Mouse (Mus musculus): ENCODE results near the gene Higd2a. TPM values are rescaled to one million over a fixed set of nuclear protein-coding genes. Genes with fewer than 3 reads are reported as not detected.

The Higd2a gene
- total RNA-seq (2012; rRNA removed) = 75.7 and 86.0 TPM in 2 replicates
- 44.2 and 51.6 TPM in 2 replicates for total RNA-seq (2014; rRNA removed)
- 89.8 and 106 TPM in 2 replicates for polyA plus RNA-seq (2012; ENCODE audit: insufficient read length, low read depth)

GRCm38 (mm10) chr13:54589996-54590951 is at the start of gene Higd2a, which contains the start of gene Nop16:
Higd2a (plus strand) TSS chr13:54590207.
Nop16 (minus strand) TSS chr13:54590090.
- peaks cover 28% of the 10 kb centered on the region for H3K79me2 ChIP-seq (replicated peaks; ENCODE audit: control insufficient read depth, extremely low read depth, insufficient read depth, poor library complexity, severe bottlenecking)
- peaks cover 7 to 32% of the 10 kb centered on the region in 2 experiments for H3K4me1 ChIP-seq (ENCODE audit: control insufficient read depth in 1 of 2, insufficient read depth in 2 of 2)
- H3K27me3 ChIP-seq (replicated peaks) = no peaks in the 10 kb centered on the region
- H3K27ac ChIP-seq (ENCODE audit: insufficient read depth, low read depth) = peak within 1 kb of the TSS; percentile 28
- peak within 1 kb of the TSS; percentile 79 to 99 (median 94) for H3K4me3 ChIP-seq (replicated peaks in 1 of 3; ENCODE audit: low read depth in 2 of 3, low read length in 2 of 3, poor library complexity in 1 of 3)
- peak within 1 kb of the TSS; percentile 85 for H3K9ac ChIP-seq (ENCODE audit: insufficient read depth, low read depth)
- H3K9me3 ChIP-seq (replicated peaks; ENCODE audit: low read length) = no peaks in the 10 kb centered on the region
- in situ Hi-C loops (cut with MboI; ENCODE audit: low pct_ligation_motif_present, low pct_unique_long_range_greater_than_20kb, low sequenced_read_pairs) (no loop called here), dilution Hi-C loops (cut with MboI; ENCODE audit: extremely low pct_ligation_motif_present, extremely low pct_unique_long_range_greater_than_20kb, low sequenced_read_pairs) (no loop called here)
- TF ChIP-seq ELF1 (IDR thresholded peaks at IDR 0.05; ENCODE audit: low read depth, low read length) (peak; percentile 71), NELFE (IDR thresholded peaks at IDR 0.05; ENCODE audit: low read depth, low read length) (peak; percentile 94), MXI1 (IDR thresholded peaks at IDR 0.05; ENCODE audit: low read depth, low read length) (peak; percentile 98), SIN3A (IDR thresholded peaks at IDR 0.05; ENCODE audit: low read length) (peak; percentile 84), JUN (IDR thresholded peaks at IDR 0.05; ENCODE audit: insufficient read depth, low read depth, low read length) (peak; percentile 3; the same call in 1 of the 2 replicates), POLR2AphosphoS2 (IDR thresholded peaks at IDR 0.05; ENCODE audit: low read depth, low read length) (peak; percentile 84; the same call in 1 of the 2 replicates), TBP (conservative IDR thresholded peaks at IDR 0.05; ENCODE audit: low read depth, low read length) (peak; percentile 89), NRF1 (IDR thresholded peaks at IDR 0.05; ENCODE audit: low read depth, low read length) (peak; percentile 85), MAFK (IDR thresholded peaks at IDR 0.05; ENCODE audit: insufficient replicate concordance, low read length) (no peak), UBTF (IDR thresholded peaks at IDR 0.05; ENCODE audit: low read depth, low read length) (no peak; the same call in 1 of the 2 replicates), KAT2A (IDR thresholded peaks at IDR 0.05; ENCODE audit: insufficient replicate concordance, low read length) (peak; percentile 91; the same call in 1 of the 2 replicates), ETS1 (conservative IDR thresholded peaks at IDR 0.05; ENCODE audit: low read depth, low read length) (no peak; the same call in 1 of the 2 replicates), ZMIZ1 (IDR thresholded peaks at IDR 0.05; ENCODE audit: low read depth, low read length) (peak; percentile 90), BHLHE40 (IDR thresholded peaks at IDR 0.05; ENCODE audit: low read depth, low read length) (peak; percentile 40; the same call in 1 of the 2 replicates), E2F4 (IDR thresholded peaks at IDR 0.05; ENCODE audit: insufficient replicate concordance, low read depth, low read length) (peak; percentile 48; the same call in 1 of the 2 replicates), MAX (IDR thresholded peaks at IDR 0.05; ENCODE audit: low read length) (peak; percentile 95), MAZ (IDR thresholded peaks at IDR 0.05; ENCODE audit: low read depth, low read length) (peak; percentile 63; the same call in 1 of the 2 replicates), RCOR1 (conservative IDR thresholded peaks at IDR 0.05; ENCODE audit: low read depth, low read length) (no peak), HCFC1 (IDR thresholded peaks at IDR 0.05; ENCODE audit: low read depth, low read length) (peak; percentile 91), IRF4 (IDR thresholded peaks at IDR 0.05; ENCODE audit: low read depth, low read length) (peak; percentile 8; the same call in 1 of the 2 replicates), ZKSCAN1 (IDR thresholded peaks at IDR 0.05; ENCODE audit: borderline replicate concordance, low read depth, low read length) (no peak), USF2 (conservative IDR thresholded peaks at IDR 0.05; ENCODE audit: low read depth, low read length) (no peak), GABPA (IDR thresholded peaks at IDR 0.05; ENCODE audit: insufficient replicate concordance, low read depth, low read length) (no peak; the same call in 1 of the 2 replicates), TCF12 (IDR thresholded peaks at IDR 0.05; ENCODE audit: low read depth, low read length) (peak; percentile 60), POLR2A (IDR thresholded peaks at IDR 0.05; ENCODE audit: low read depth, low read length) (peak; percentile 94), MYC (IDR thresholded peaks at IDR 0.05; ENCODE audit: low read depth, low read length) (peak; percentile 99), CHD1 (IDR thresholded peaks at IDR 0.05; ENCODE audit: low read depth, low read length) (no peak), PAX5 (IDR thresholded peaks at IDR 0.05; ENCODE audit: low read length) (no peak)
- H3K4me2 ChIP-seq (ENCODE audit: insufficient read depth, low read depth, poor library complexity, severe bottlenecking) = peak within 1 kb of the TSS; percentile 65
- DNase-seq (ENCODE audit: extremely low read depth) = peak; percentile 99
- H3K36me3 ChIP-seq (replicated peaks in 1 of 2; ENCODE audit: control insufficient read depth in 1 of 2, insufficient read depth in 1 of 2, low read length in 1 of 2) = peaks cover 13 to 68% of the 10 kb centered on the region in 2 experiments

Data from CH12.LX (cell line).